Mouse (Mus musculus) heart, postnatal 0 days (tissue): ENCODE measurements at regions not wholly inside any gene's neighbourhood (a gene's known extent, or its start where the extent isn't known, plus 50 kb on each side); places are given as distances from the start of the nearest gene placed in this dataset.

Source experiments
- ATAC-seq: fragments of 200-750 bp; cut with Nextera tagmentation; 2 replicates; pipeline ENCODE4 v1.8.0; 2017; ENCODE audit warnings: low read depth, moderate number of reproducible peaks, moderate library complexity; ENCODE audit not compliant: insufficient read depth
- DNase-seq: peaks from one replicate; pipeline ENCODE4 v3.0.0-alpha.2; 2016; ENCODE audit warnings: low spot score
- H3K27ac ChIP-seq: fragments of 300-500 bp; sonication (generic); 2 replicates; pipeline ENCODE4 v1.5.1; 2014; ENCODE audit warnings: low read depth, mild to moderate bottlenecking
- H3K27me3 ChIP-seq: fragments of 300-500 bp; sonication (generic); 2 replicates; pipeline ENCODE4 v1.6.1; 2014; ENCODE audit warnings: low read length, mixed read lengths; ENCODE audit not compliant: control insufficient read depth, insufficient read depth
- H3K36me3 ChIP-seq: fragments of 300-500 bp; sonication (generic); replicated peaks from 2 replicates; pipeline ENCODE4 v1.6.1; 2014; ENCODE audit warnings: low read length, mixed read lengths; ENCODE audit not compliant: control insufficient read depth, insufficient read depth
- H3K4me1 ChIP-seq: fragments of 300-500 bp; sonication (generic); 2 replicates; pipeline ENCODE4 v1.6.1; 2014; ENCODE audit warnings: antibody characterized with exemption; ENCODE audit not compliant: control insufficient read depth, insufficient read depth
- H3K4me2 ChIP-seq: fragments of 300-500 bp; sonication (generic); 2 replicates; pipeline ENCODE4 v1.6.1; 2014; ENCODE audit warnings: low read depth, mild to moderate bottlenecking, low read length, moderate library complexity
- H3K4me3 ChIP-seq: fragments of 300-500 bp; sonication (generic); 2 replicates; pipeline ENCODE4 v1.5.1; 2014; ENCODE audit warnings: low read depth, low read length
- H3K9ac ChIP-seq: fragments of 300-500 bp; sonication (generic); replicated peaks from 2 replicates; pipeline ENCODE4 v1.6.1; 2014; ENCODE audit warnings: low read depth, low read length, mixed read lengths
- H3K9me3 ChIP-seq: fragments of 300-500 bp; sonication (generic); replicated peaks from 2 replicates; pipeline ENCODE4 v1.6.1; 2016; ENCODE audit warnings: low read length; ENCODE audit not compliant: control insufficient read depth
- CTCF ChIP-seq: IDR thresholded peaks from 2 replicates; pipeline ENCODE4 v1.5.1; 2016; ENCODE audit warnings: antibody characterized with exemption, control low read depth, low read depth
- EP300 ChIP-seq: IDR thresholded peaks from 2 replicates; pipeline ENCODE4 v1.6.1; 2016; ENCODE audit warnings: antibody characterized with exemption, low read depth
- WGBS: fragments of 180-500 bp; shearing (Covaris S2); extraction: QIAGEN DNeasy Blood & Tissue Kit; methylation state at CpG from one replicate; pipeline ENCODE4 v1.1.7; 2014; 5-methylcytosine and 5-hydroxymethylcytosine counted together

- TF ChIP-seq EP300 (no peak), CTCF (no peak)
- Histone ChIP-seq H3K9ac (no peak overlapping the region), H3K4me3 (no peak overlapping the region), H3K4me2 (no peak overlapping the region), H3K27ac (no peak overlapping the region), H3K36me3 (no peaks in the 10 kb centered on the region), H3K9me3 (no peaks in the 10 kb centered on the region), H3K4me1 (no peaks in the 10 kb centered on the region), H3K27me3 (no peaks in the 10 kb centered on the region)
- DNase-seq = no peak
- WGBS = 81% methylated on average over 3 of the region's 3 CpGs
- ATAC-seq = no peak
Observed at GRCm38 (mm10) chr16:9359399-9360135, 529.7 kb downstream of the 1810013L24Rik start.

- Histone ChIP-seq H3K9me3 (no peaks in the 10 kb centered on the region), H3K27ac (no peak overlapping the region), H3K4me1 (no peaks in the 10 kb centered on the region), H3K4me3 (no peak overlapping the region), H3K9ac (no peak overlapping the region), H3K4me2 (no peak overlapping the region), H3K27me3 (no peaks in the 10 kb centered on the region), H3K36me3 (no peaks in the 10 kb centered on the region)
- TF ChIP-seq CTCF = no peak
- no peak for TF ChIP-seq EP300
- DNase-seq (no peak), ATAC-seq (no peak)
- 60% methylated on average over 3 of the region's 3 CpGs for WGBS
Observed at GRCm38 (mm10) chr16:9360741-9361255, 530.9 kb downstream of the 1810013L24Rik start.

GRCm38 (mm10) chr16:9362116-9362515 lies 532.2 kb downstream of the 1810013L24Rik start:
- no peak overlapping the region for H3K4me3 ChIP-seq
- H3K27me3 ChIP-seq = no peaks in the 10 kb centered on the region
- TF ChIP-seq CTCF = no peak
- TF ChIP-seq EP300 = no peak
- no peaks in the 10 kb centered on the region for H3K36me3 ChIP-seq
- no peak overlapping the region for H3K9ac ChIP-seq
- H3K4me1 ChIP-seq = no peaks in the 10 kb centered on the region
- 28% methylated on average over 11 of the region's 11 CpGs for WGBS
- ATAC-seq (no peak), DNase-seq (no peak)
- no peak overlapping the region for H3K27ac ChIP-seq
- no peak overlapping the region for H3K4me2 ChIP-seq
- H3K9me3 ChIP-seq = no peaks in the 10 kb centered on the region

- no peak for TF ChIP-seq EP300
- TF ChIP-seq CTCF = no peak
- WGBS = 37% methylated on average over 2 of the region's 2 CpGs
Observed at GRCm38 (mm10) chr16:9364105-9364504, 534.2 kb downstream of the 1810013L24Rik start.

GRCm38 (mm10) chr16:9390986-9391385 lies 561.1 kb downstream of the 1810013L24Rik start:
- TF ChIP-seq EP300 (no peak), CTCF (no peak)
- Histone ChIP-seq H3K9me3 (no peaks in the 10 kb centered on the region), H3K4me2 (no peak overlapping the region), H3K4me3 (no peak overlapping the region), H3K4me1 (no peaks in the 10 kb centered on the region), H3K27ac (no peak overlapping the region), H3K27me3 (no peaks in the 10 kb centered on the region), H3K9ac (no peak overlapping the region), H3K36me3 (no peaks in the 10 kb centered on the region)
- DNase-seq (no peak), ATAC-seq (no peak)
- WGBS = 48% methylated on average over 1 of the region's 1 CpGs

More at GRCm38 (mm10) chr16:9364105-9364504, 534.2 kb downstream of the 1810013L24Rik start:
- Histone ChIP-seq H3K4me2 (no peak overlapping the region), H3K36me3 (no peaks in the 10 kb centered on the region), H3K27me3 (no peaks in the 10 kb centered on the region), H3K4me3 (no peak overlapping the region), H3K4me1 (no peaks in the 10 kb centered on the region), H3K9me3 (no peaks in the 10 kb centered on the region), H3K9ac (no peak overlapping the region), H3K27ac (no peak overlapping the region)
- ATAC-seq = no peak
- no peak for DNase-seq

- no peak overlapping the region for H3K9ac ChIP-seq
- no peaks in the 10 kb centered on the region for H3K9me3 ChIP-seq
- no peak for ATAC-seq
- H3K27me3 ChIP-seq = no peaks in the 10 kb centered on the region
- no peak overlapping the region for H3K27ac ChIP-seq
- H3K4me1 ChIP-seq = no peaks in the 10 kb centered on the region
- TF ChIP-seq EP300 (no peak), CTCF (no peak)
- no peak overlapping the region for H3K4me3 ChIP-seq
- no peak overlapping the region for H3K4me2 ChIP-seq
- H3K36me3 ChIP-seq = no peaks in the 10 kb centered on the region
- 64% methylated on average over 5 of the region's 5 CpGs for WGBS
- DNase-seq = no peak
Observed at GRCm38 (mm10) chr16:9404736-9405135, 574.8 kb downstream of the 1810013L24Rik start.
